Mouse (Mus musculus): Measurements from ENCODE around the gene Nme8. TPM values are rescaled to one million over a fixed set of nuclear protein-coding genes. Genes with fewer than 3 reads are reported as not detected.

Gene Nme8
- total RNA-seq (2022): not detected

DNA sequence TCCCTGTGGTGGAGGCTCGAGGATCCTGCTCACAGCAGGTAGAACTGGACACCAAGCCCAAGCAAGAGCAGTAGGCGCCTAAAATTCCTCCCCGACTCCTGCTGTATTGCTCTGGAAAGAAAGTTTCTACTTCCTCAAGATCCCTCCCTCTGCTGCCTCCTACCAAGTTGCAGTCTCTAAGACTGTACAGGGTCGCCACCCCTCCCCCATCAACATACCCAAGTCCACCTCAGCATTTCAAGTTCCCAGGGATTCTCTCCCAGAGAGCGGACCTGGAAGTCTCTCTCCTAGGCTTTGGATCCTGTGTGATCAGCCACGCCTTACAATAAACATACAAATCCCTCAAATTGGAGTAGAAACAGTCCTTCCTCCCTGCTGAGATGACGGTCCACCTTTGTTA is at the start of gene Nme8:
TSS of gene Nme8 (minus strand) at position 5 of the 400 bp plus-strand sequence.
- no peak for DNase-seq (ENCODE audit: low spot score)

DNA sequence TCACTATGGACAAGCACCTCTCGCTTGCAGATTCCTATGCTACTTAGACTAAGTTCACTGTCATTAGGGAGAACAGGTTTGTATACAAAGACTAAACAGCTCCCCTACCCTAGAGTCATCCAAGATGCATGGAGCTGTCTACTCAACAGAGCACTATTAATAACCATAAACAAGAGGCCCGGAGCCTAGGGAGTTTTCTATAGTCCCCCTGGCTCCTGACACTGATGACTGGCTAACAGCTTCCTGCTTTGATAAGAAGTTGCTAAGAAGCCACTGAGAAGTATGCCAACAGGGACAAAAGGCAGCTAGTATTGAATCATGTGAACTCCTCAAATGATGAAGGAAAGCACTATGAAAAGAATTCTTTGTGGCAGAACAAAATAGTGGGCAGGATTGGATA is 48.1 kb upstream of the Nme8 start:
- DNase-seq (ENCODE audit: low spot score): peak; percentile 17

DNA sequence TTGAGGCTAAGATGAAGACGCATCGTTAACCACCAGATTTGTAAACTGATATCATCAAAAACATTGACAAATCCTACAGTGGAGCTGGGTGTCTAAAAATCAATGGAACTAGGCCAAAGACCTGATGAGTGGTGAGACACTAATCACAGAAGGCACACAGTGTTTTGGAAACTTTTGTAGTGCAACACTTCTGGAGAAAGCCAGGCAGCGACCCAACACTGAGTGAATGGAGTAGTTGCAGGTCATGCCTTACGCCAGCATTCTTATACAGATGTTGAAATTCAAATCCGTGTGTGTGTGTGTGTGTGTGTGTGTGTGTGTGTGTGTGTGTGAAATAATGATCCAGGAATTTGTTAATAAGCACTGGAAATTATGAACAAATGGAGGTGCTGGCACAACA is 46.9 kb upstream of the Nme8 start:
- peak; percentile 22 for DNase-seq (ENCODE audit: low spot score)

- no peak for DNase-seq (ENCODE audit: low spot score)
These were observed 37.0 kb upstream of the Nme8 start for GRCm38 (mm10) chr13:19734597-19734996.

GRCm38 (mm10) chr13:19730826-19731225 is 33.2 kb upstream of the Nme8 start:
- peak; percentile 1 for DNase-seq (ENCODE audit: low spot score)

DNA sequence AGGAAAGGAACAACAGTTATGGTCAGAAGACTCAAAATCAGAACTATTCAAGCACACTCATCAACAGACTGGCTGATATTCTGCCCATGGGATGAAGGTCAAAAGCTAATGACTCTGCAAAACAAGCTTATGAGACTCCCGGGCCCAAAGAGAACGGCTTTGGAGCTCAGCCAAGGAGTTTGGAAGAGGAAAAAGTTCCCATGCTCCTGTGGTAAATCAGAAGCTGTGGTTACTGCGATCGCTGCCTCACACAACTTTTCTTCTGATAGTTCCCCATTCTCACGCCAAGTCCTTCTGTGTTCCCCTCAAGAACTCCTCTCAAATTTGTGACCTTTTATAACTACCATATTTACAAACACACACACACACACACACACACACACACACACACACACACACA is 21.4 kb upstream of the Nme8 start:
- peak; percentile 21 for DNase-seq (ENCODE audit: low spot score)

DNA sequence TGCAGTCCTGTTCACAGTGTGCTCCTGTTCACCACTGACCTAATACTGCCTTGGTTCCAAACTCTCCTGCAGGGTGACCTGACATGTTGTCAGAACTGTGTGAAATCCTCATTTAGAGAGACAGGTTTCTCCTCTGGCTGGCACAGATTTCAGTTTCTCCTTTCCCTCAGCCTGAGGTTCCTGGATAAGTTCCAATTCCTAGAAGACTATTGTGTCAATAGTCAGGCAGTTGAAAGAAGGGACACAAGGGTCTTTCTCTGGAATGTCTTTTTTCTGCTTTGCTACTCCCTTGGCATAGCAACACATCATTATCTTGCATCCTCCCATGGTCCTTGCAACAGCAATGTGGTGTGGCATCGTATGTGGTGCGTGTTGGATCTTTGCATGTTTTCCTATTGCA is 19.6 kb upstream of the Nme8 start:
- DNase-seq (ENCODE audit: low spot score): no peak

- no peak for DNase-seq (ENCODE audit: low spot score)
These were observed 6.2 kb upstream of the Nme8 start for GRCm38 (mm10) chr13:19703806-19704205.

DNA sequence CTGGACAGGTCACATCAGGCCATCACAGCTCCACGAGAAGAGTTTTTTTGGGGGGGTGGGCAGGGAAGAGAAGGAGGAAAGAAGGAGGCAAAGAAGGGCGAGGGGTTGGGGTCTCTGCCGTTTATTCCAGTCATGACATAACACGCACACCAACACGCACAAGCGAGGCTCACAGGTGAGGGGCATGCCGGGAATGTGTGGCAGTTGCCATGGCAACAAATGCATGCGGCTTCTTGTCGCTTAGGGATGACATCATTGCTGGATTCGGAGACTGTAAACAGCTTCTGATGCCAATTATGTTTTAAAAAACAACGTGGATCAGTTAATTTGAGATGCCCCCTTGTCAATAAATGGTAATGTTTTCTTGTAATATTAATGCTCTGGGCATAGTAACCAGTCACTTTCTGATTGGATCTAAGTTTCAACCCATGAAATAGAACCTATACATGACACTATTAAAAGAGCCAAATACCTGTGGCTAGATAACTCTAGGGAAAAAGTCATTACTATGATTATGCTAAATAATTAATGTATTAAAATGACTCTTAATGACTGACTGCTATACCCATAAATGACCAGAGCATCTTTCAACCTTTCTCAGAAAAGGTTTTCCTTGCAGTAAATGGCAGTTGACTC is 4.0 kb upstream of the Nme8 start:
- DNase-seq (ENCODE audit: low spot score): no peak

GRCm38 (mm10) chr13:19700733-19701442 is 3.3 kb upstream of the Nme8 start:
- DNase-seq (ENCODE audit: low spot score): no peak

DNA sequence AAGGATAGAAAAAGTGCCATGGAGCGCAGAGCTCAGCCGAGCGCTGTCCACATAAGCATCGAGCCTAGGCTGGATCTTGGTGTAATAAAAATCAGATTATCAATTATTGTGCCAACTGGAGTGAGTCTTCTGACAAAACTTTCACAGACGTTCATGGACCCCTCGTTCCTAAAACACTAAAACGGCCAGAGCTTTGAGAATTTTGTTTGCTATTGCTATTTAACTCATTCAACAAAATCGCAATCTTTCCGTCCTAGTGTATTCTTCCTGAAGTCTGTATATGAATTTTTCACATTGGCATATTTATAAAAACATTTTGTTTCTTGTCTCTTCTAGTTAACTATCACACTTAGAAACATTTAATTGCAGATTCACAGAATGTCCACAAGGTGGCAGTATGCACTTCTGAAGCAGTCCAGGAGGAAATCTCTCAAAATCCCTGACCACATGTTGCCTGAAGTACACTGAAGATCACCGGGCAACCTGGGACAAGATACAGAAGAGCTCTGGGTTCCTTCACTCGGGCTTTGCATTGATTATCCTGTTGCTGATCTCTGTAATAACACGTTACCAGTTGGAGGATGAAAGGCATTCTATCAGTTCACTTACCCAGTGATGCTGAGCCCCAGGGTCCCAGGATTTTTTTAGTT is 1.1 kb upstream of the Nme8 start:
- peak; percentile 8 for DNase-seq (ENCODE audit: low spot score)

DNA sequence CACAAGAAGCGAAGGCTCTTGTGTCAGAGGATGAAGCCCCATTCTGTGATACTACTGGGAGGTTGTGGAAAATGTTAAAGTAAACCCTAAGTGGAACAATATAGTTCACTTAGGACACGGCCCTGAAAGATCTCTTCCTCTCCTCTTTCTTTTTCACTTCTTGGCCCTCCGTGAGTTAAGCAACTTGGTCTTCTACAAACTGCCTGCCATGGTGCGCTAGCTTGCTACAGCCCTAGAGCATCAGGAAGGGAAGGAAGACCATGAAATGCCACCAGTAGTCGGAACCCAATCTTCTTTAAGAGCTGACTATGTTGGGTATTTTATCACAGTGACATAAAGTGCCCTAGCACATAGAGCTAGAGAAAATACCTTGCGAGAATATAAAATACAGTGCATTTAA is 7.2 kb downstream of the Nme8 start:
- no peak for DNase-seq (ENCODE audit: low spot score)

DNA sequence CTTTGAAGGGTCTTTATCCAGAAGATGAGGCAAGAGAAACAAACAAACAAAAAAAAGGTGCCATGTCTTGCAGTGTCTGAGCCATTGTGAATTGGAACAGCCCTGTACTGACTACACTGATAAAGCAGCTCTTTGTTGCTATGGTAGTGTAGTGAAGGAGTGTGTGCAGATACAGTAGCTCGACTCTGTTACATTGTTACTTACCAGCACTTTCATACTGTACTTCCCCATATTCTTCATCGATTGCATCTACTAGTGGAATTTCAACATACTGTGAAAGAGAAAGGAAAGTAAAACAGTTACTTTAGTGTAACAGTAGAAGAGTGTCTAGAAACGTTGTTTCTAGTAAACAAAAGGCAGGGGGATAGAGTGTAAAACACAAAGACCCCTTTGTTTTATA is 7.6 kb downstream of the Nme8 start:
- no peak for DNase-seq (ENCODE audit: low spot score)

DNA sequence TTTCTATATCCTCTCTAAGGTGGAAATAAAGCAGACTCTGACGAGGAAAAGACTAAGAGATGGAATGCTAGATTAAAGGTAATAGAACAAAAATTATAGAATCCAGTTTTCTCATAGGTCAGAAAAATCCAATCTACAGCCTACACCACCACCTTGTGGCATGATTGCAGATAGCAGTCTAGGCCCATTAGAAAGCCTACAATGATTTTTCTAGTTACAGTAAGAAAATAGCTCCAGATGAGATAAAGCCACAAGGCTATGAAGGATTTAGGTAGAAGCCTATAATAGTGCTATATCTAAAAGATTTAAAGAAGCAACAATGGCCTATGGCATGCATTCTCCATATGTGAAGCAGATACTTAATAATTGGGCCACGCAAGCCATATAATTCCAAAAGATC is 13.6 kb downstream of the Nme8 start:
- DNase-seq (ENCODE audit: low spot score): no peak

- DNase-seq (ENCODE audit: low spot score): peak; percentile 49
These were observed 14.5 kb downstream of the Nme8 start for GRCm38 (mm10) chr13:19682879-19683640.

DNA sequence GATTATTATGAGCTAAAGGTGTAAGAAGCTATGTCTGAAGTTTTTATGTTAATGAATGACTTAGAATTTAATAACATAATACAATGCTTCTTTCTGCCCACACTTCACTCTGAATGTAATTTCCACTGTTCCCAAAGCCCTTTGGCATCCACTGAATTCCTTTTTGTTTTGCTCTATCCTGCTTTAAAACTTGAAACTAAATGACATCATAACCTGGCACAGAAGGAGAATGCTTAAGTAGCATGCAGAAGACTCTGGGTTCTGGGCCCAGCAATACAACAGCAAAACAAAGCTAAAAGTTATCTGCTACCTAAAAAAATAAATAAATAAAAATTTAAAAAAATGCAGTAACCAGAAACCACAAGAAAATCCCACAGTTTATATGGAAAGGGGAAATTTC is 23.0 kb downstream of the Nme8 start:
- no peak for DNase-seq (ENCODE audit: low spot score)

DNA sequence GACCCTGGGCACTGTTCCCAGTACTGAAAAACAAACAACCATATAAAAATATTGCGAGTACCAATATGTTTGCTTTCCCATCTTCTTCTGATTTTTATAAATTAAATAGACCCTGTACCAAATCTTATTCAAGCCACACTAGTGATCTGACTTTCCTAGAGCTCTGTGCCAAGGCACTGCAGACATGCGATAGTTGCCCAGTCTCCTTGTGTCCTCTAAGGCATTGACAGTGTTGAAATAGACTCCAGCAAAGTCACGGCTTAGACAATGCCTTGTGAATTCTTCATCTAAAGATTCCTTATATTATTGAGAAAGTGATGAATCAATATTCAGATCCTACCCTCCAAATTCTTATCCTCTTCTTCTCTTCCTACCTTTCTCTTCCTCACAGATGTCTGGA is 23.6 kb downstream of the Nme8 start:
- no peak for DNase-seq (ENCODE audit: low spot score)

GRCm38 (mm10) chr13:19668355-19669140 is 29.0 kb downstream of the Nme8 start:
- no peak for DNase-seq (ENCODE audit: low spot score)

DNA sequence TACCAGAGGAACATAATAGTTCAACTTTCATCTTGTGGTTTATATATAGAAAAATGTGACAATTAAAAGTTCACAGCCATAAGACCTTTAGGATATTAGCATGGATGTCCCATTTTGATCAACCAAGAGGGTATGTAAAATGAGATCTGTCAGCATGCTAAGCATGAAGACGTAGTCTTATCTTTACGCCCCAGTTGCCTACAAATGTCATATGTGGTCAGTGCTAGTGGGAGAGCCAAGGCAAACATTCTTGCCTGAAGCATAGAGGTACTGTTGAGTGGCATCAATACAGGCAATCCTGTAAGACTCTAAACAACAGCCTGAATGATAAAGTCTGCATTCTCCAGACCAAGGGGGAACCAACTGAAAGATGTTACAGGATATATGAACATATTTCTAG is 45.2 kb downstream of the Nme8 start:
- no peak for DNase-seq (ENCODE audit: low spot score)

- DNase-seq (ENCODE audit: low spot score): no peak
These were observed 47.8 kb downstream of the Nme8 start for GRCm38 (mm10) chr13:19649824-19650223.

GRCm38 (mm10) chr13:19644225-19644624 is 53.4 kb downstream of the Nme8 start:
- DNase-seq (ENCODE audit: low spot score): no peak

DNA sequence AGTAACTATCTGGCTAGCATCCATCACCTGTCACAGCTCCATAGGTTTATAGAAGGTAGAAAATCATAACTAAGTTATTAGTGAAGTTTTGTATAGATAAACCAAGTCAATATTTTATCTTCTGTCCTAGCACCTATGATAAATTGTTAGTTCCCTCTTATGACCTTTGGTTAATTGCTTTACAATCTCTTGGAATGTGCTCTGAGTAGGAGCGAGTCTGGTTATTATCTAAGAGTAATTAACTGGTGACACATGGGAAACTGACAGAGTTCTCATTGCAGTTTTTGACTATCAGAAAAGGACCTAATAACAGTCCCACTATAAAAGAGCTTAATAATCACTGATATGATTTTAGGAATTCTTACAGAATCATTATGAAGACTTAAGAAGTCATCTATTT is 54.1 kb downstream of the Nme8 start:
- no peak for DNase-seq (ENCODE audit: low spot score)
